Mouse (Mus musculus) liver, adult 2 months (tissue): ENCODE measurements around the gene Prg4.

Experiments used
- CTCF ChIP-seq: fragments of 200-500 bp; IDR thresholded peaks from 2 replicates; pipeline ENCODE4 v1.5.1; 2011; ENCODE audit warnings: low read depth, low read length, control low read depth
- POLR2A ChIP-seq: fragments of 200-500 bp; IDR thresholded peaks from 2 replicates; pipeline ENCODE4 v1.6.1; 2011; ENCODE audit warnings: low read length, control low read depth; ENCODE audit not compliant: insufficient read depth; ENCODE audit errors: extremely low read depth

DNA sequence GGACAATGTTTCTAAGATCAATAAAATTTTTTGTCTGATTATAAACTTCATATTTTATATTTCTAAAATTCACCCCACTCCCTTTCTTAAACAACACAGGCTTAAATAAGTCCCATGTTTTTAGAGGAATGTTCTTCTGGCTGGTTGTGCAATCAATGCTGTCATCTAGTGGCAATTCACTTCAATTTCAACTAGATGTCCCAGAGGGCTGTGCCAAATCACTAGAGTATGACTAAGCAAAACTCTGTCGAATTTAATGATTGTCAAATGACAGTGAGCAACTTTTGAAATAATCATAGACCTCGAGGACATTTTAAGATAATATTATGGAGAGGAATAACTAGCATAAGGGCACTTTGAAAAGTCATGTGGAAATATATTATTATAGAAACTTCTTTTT lies 31.7 kb upstream of the Prg4 start:
- TF ChIP-seq CTCF (0 out of 2 replicates have a peak, but pooled peaks have one; percentile 6), POLR2A (no peak)
